Mouse (Mus musculus) spleen, adult 12 weeks (tissue): Measurements from ENCODE around the gene Tmem156.

Experiments used
- DNase-seq: peaks from one replicate; pipeline ENCODE4 v3.0.0; 2022; ENCODE audit warnings: low spot score

Tmem156 gene

DNA sequence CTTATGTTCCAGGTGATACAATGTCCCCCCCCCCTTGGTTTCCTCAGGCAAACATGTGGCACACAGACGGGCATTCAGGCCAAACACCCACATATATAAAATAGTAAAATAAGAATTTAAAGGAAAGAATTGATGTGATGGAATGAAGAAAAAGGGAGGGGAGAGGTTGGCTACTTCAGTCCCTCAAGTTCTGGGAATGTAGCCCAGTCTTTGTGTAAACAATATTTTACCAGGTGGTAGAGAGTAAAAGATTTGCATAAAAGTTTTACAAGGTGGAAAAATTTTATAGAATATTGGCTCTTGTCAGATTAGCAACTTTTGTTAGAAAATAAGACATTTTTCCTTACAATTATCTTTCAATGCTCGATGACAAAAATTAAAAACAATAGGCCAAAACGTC lies 4.9 kb upstream of the Tmem156 start:
- DNase-seq: no peak

DNA sequence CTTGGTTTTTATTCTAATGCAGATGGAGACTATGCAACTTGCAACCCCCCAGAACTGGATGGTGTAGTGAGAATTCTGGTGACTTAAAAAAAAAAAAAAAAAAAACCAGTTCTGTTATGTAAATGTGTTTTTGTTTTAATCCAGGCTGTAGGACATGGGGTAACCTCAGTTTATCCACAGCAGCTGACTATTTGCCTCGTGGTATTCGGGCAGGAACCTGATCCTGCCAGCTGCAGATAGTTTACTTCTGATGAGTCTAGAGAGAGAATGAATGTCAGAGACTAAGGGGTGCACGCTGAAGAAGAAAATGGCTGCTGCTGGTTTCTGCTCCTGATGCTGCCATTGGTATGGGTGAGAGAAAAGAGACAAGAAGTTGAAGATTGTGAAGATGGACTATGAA lies 4.2 kb upstream of the Tmem156 start:
- no peak for DNase-seq

DNA sequence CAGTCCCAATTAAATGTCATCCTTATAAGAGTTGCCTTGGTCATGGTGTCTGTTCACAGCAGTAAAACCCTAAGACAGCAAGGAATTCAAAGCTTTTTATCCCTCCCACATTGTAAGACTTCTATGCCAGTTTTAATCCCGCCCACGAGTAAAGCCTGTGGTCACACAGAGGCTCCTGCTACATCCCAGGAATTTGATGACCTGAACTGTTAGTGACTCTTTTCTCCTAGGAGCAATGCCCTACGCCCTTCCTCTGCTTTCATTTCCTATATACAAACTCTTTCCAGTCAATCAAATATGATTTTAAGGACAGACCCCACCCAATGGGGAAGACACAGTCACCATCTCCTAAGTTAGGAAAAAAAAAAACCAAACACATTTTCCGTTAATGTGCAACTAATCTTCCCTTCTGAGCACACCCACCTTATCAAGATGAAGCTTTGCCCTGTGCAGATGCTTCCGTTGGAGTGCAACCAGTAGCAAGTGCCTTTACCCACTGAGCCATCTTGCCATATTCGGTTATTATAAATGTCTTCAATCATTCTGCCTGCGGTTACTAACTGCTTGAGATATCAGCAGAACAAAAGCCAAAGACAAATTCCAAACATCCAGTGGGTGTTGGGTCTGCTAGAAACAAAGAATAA lies 3.1 kb upstream of the Tmem156 start:
- no peak for DNase-seq

DNA sequence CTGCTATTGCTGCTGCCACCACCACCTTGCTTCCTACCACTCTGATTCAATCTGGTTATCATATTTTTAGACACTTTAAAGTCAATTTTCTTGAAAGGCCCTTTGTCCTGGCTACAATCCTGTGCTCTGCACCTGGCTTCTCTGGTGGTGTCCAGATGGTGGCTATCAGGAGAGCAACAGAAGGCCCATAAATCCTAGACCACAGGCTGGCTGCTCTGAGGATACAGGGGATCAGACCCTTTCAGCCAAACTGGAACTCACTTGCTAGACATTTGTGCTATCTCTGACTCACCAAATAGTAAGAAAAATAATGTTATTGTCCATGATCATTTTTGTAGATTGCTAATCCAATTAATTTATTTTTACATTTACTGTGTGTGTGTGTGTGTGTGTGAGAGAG lies 1.8 kb upstream of the Tmem156 start:
- DNase-seq: no peak

DNA sequence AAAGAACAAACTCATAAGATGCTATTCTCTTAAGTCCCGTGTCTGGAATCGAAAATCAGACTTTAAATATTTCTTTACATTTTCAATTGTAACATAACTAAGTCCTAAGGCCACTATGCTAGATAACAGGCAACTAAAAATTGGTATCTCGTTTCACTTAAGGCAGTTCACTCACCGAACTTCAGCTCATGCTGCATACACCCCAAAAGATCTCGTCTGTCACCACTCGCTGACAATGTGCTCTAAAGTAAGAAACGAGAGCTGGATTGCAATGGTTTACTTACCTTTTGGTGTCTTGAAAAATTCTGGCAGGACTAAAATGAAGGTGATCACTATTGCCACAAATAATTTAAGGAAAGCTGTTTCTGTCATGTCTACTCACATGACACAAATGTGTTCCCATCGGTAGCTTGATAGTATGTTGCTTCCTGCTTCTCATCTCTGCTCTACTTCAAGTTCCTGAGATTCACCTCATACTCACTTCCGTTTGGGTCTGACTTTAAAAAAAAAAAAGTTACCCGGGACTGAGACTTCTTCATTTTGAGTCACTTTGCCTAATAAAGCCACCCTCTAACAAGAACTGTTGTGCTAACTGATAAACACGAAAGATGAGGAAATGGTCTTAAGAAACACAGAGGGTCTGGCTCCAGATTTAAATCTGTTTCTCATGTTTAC lies 611 bp downstream of the Tmem156 start:
- no peak for DNase-seq

DNA sequence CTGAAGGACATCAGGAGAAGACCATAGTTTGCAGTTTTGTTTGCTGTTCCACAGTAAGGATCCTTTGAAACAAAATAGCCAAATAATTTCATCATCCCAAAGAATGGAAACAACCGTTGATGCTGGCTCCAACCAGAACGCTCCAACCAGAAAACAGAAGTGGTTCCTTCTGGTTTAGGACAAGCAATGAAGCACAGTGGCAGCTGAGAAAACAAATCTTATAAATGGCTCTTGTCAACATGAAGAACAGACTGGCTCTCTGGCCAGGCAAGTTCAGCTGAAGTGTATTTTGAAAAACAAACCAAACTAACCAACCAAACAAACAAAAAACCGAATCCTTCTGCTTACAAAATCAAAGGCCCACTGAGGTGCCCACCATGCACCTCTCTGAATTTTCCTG lies 2.2 kb downstream of the Tmem156 start:
- DNase-seq: no peak

DNA sequence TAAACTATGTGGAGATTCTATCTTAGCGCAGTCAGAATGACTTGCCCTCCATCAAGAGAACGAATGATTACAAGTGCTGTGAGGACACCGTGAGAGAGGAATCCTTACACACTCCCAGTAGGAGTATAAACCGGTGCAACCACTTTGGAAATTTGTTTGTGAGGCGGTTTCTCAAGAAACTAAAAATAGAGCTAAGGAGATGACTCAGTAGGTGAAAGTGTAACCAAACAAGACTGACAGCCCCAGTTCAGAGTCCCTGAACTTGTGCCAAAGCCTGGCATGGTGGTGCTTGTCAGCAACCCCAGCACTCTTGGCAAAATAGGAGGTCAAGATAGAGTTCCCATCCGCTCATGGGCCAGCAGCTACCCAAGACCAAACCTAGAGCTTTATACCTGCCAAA lies 5.4 kb downstream of the Tmem156 start:
- DNase-seq: no peak

DNA sequence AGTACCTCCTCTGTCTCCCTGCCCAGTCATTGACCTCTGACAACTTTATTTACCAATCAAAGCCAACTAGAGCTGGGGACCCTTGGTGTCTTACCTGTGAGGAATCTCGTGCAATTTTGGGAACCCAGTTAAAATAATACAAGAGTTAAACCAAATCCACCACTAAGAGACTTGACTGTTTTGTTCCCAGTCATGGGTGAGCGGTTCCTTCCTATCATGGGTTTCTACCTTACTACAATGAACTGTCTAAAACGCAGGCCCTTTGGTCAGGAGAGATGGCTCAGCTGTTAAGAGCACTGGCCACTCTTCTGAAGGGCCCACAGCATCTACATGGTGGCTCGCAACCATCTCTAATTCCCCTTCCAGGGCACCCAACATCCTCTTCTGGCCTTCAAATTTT lies 10.1 kb downstream of the Tmem156 start:
- no peak for DNase-seq

DNA sequence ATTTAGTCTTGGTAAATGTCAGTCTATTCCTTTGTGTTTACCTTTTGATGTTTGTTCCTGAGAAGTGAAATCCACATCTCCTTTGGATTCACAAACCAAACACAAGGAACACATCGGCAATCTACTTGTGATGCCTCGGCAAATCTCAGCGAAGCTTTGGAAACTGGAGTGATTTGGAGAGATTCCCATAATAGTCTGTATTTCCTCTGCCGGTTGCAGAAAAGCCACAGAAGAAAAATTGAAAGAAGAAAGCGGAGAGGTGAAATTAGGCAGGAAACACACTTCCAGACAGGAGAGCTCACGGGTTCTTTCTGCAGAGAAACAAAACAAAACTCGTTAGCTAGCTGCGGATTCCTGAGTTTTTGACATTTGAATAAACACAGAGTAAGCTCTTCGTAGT lies 12.1 kb downstream of the Tmem156 start:
- no peak for DNase-seq

DNA sequence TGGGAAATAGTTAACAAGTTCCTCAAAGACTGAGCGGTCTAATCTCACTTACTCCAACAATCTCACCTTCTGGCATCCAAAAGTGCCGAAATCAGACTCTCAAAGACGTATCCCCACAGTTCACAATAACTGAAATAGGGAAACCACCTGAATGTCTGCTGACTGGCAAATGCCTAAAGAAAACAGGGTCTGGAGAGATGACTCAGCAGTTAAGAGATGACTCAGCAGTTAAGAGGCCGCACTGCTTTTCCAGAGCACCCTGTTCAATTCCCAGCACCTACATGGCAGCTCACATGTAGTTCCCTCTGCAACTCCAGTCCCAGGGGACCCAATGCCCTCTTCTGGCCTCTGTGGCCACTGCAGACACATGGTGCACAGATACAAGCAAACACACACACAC lies 13.9 kb downstream of the Tmem156 start:
- no peak for DNase-seq

DNA sequence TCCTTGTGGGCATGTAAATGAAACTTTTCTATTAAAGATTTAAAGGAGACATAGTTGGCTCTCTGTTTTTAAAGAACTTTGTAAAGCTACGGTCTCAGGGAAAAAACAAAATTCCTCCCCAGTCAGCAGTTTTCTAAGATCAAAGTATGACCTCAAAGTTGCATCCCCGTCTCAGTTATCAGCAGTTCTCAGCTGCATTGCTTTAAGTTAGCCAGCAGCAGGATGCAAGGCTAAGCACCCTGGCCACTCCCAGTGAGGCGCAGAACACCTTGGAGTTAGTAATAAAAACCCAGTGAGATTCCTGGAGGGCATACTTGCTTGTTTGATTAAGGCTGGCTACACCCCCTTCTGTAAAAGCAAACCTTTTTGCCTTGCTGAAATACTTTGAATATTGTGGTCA lies 15.2 kb downstream of the Tmem156 start:
- DNase-seq: no peak

DNA sequence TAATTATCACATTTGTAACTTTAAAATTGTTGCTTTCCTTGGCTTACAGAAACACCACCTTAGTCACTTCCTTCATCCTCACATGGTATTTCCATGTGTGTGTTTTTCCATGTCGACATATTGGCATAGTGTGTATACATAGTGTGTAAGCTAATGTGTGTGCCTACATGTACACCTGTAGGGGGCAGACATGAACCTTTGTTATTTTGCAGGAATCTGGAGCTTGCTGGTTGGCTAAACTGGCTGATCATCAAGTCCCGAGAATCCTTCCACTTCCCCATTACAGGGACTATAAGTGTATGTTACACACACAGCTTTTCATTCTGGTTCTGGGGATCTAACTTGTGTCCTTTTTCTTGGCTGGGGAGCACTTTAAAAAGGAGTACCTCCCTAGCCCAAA lies 15.8 kb downstream of the Tmem156 start:
- DNase-seq: no peak

DNA sequence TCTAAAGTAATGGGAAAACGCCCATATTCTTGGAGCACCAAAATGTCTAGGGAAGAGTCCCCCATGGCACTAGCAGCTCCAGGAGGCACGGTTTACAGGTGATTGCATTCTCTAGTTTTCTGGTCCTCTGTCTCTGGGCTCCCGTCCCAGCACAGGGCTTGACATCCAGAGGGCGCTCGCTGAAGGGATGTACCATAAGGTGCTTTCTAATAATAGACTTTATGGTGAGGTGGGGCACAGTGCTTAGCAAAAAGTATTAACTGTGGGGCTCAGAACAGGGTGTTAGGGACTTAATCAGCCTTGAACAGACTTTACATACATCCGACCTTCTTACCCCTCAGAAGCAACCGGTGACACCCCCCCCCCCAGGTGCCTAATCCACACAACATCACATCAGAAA lies 17.2 kb downstream of the Tmem156 start:
- no peak for DNase-seq

DNA sequence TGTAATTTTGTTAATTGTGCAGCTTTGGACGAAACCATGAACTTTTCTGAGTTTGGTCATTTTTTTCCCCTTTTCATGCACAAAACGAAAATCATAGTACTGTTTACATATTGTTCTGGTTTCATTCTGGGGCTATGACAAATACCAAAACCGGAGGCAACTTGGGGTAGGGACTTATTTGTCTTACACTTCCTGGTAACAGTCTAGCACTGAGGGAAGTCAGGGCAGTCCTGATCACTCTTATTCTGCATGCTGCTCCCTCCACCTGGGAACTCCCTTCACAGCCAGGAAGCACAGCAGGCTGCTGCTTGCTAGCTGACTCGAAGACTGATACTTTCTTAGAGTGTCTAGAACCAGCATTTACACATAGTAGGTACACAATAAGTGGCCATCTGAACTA lies 18.7 kb downstream of the Tmem156 start:
- DNase-seq: no peak

DNA sequence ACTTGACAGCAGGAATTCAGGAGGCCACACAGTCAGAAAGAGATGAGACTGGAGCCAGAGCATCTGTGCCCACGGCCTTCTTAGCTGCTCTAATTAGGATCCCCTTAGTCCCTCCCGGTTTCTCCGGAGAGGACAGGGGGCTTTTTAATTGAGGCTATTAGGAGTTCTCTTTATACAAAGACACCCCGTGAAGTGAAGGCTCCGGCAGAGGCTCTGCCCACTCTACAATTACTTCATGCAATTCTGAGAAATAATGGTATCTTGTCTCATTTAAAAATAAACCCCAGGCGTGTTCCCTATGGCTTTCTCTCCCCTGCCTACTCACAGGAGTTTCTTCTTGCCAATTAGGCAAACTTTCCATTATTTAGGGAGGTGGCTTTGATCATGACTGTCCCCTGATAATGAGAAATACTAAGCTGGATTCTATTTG lies 20.2 kb downstream of the Tmem156 start:
- DNase-seq: no peak

DNA sequence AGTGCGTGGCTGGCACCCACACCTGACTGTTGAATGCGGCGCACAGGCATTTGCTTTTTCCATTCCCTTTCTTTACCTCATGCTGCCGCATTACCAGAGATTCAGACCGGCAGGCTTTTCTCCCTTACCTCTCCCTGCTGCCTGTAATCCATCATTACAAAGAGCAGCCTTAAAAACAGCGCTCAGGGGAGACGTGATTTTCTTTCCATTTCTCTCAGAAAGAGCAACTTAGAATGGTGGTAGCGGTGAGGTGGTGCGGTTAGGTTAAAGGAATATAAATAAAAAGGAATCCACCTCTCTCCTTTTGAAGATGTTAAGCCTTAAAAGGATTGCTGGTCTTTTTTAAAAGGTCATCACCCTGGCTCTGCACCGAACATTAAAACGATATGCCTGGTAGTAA lies 22.1 kb downstream of the Tmem156 start:
- DNase-seq: no peak

DNA sequence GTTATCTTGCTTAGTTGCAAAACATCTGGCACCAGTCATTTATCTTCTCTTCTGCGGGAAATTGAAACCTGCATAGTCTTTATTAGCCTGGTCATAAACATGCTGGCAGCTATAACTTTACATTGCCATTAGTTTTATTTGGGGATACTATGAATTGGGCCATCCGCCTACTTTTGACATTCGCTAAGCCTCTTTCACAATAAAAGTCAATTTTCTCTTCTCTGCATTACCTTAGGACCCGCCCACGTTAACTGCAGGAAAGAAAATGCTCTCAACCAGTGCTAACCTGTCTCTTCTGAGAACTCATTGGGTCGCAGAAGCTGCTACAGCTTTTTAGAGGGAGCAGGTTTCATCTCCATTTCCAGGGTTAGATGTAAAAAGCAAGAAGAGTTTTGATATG lies 23.8 kb downstream of the Tmem156 start:
- no peak for DNase-seq

DNA sequence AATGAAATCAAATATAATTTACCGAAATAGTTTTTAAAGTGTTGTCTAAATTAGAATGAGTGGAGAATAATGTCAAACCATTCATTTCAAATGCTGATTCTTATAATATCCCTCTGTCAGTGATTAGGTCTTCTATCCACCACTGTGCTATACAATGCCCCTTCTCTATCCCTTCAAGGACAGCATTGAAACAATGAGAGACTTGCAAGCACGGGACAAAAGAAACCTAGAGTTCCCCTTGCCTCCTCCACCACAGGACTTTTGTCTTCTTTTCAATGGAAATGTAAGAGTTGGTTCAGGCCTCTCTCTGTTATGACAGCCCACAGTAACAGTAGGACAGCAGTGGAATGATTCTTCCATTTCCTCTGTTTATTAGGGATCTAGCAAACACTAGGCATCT lies 28.7 kb downstream of the Tmem156 start:
- DNase-seq: no peak

DNA sequence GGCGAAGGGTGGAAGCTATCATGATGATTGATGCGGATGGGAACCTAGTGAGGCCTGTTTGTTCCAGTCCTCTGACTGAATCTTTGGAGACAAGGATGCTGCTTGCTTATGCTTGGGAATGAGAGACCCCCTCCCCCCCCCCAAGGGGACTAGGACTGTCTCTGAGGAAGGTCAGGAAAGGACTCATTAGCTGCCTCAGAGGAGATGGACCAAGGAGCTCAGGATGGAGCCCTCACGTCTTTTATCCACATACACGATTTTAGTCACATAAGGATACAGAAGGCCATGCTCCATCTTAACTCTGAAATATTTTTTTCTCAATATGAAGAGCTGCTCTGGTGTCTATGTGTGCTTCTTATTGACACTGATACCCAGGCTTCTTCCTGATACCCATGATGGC lies 29.7 kb downstream of the Tmem156 start:
- DNase-seq: no peak

DNA sequence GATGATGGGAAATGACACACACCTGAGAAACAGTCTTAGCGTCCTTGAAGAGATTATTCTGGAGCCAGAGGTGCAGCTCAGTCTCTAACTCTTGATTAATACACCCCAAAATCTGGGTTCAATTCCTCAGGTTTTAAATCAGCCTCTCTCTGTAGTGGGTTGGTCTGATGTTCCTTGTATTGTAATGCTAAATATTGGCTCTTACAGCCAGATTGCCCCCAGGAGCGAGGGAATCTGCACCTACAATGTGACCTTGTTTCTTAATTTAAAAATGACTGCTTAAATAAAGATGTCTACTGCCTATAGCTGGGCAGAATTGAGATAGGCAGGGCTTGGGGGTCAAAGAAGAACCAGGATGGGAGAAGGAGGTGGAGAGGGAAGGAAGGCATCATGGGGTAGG lies 32.1 kb downstream of the Tmem156 start:
- no peak for DNase-seq

DNA sequence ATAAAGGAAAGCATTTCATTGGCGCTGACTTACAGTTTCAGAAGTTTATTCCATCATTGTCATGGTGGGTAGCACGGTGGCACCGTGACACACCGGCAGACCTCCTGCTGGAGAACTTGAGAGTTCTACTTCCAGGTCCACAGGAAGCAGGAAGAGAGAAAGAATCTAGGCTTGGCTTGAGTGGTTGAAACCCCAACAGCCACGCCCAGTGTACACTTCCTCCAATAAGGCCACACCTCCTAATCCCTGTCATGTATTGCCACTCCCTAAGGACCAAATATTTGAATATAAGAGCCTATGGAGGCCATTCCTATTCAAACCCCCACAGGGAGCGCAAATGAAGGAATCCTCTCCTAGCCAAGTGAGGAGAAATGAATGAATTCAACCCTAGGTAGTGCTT lies 34.3 kb downstream of the Tmem156 start:
- no peak for DNase-seq

DNA sequence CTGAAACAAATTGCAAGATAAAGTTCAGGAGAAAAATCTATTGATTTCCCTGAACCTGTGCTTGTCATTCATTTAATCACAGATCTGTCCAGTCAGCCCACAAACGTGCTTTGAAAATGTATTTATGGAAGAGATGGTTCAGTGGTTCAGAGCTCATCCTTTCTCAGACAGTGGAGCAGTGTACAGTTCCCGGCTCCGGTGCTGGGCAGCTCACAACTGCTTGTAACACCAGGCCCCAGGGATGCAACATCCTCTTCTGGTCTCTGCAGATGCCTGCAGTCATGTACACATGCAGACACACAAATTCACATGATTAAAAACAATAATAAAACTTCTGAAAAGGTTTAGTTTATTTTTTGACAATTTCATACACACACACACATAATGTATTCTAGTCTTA lies 40.4 kb downstream of the Tmem156 start:
- no peak for DNase-seq

DNA sequence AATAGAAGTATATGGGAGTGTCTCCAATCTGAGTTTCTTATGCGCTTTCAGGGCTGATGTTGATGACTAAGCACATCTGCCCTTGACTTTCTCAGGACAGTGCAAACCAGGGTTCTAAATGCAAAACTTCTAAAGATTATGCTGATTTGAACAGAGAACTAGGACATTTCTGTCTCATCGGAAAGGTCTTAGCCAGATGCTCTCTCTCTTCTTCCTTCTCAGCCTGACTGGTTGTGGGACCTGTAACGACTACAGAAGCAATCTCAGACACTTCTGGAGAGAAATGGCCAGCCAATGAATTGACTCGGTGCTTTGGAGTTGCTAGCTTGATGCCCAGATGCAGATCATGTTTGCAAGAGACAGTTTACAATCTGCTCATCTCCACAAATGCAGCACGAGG lies 42.1 kb downstream of the Tmem156 start:
- no peak for DNase-seq

DNA sequence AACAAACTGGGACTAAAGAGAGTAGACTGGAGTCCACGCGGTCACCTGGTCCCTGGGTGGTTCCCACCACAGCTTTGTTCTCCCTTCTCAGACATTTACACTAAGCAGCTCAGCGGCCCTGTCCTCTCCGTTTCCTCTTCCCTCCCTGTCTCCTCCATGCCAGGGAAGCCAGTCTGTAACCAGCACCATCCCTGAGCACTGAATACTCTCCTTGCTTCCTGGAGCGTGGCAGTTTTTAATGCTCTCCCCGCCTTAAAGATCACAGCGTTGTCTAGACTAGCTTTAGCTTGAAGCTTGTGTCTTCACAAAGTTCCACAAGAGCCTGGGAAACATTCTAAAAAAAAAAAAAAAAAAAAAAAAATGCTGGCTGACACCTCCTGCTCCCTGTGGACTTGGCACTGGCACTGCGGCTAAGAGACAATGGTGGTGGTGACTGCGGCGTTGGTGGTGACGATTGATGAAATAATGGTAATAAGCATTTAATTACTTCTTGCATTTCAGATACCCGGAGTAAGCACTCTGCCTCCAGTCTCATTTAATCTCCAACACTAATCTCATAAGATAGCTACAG lies 44.6 kb downstream of the Tmem156 start:
- no peak for DNase-seq
